Mouse (Mus musculus) intestine, embryonic 16.5 days (tissue): ENCODE results near the gene Cct3. TPM values are rescaled to one million over a fixed set of nuclear protein-coding genes. Genes with fewer than 3 reads are reported as not detected.
"Not testable (repeated sequence)": the region's sequence is repeated elsewhere in the genome, so short reads cannot be mapped to it uniquely, and the experiment has no call there.

Experiments
- ATAC-seq: fragments of 200-750 bp; cut with Nextera tagmentation; 2 replicates; pipeline ENCODE4 v1.8.0; 2017; ENCODE audit warnings: moderate TSS enrichment, moderate library complexity
- H3K27ac ChIP-seq: fragments of 300-500 bp; sonication (generic); 2 replicates; pipeline ENCODE4 v1.5.1; 2014; ENCODE audit warnings: mild to moderate bottlenecking, low read length
- H3K27me3 ChIP-seq: fragments of 300-500 bp; sonication (generic); replicated peaks from 2 replicates; pipeline ENCODE4 v1.6.1; 2014; ENCODE audit warnings: low read length, control low read depth, mixed read lengths; ENCODE audit not compliant: control insufficient read depth, insufficient read depth
- H3K36me3 ChIP-seq: fragments of 300-500 bp; sonication (generic); 2 replicates; pipeline ENCODE4 v1.6.1; 2014; ENCODE audit warnings: low read length, control low read depth; ENCODE audit not compliant: control insufficient read depth, insufficient read depth
- H3K4me1 ChIP-seq: fragments of 300-500 bp; sonication (generic); 2 replicates; pipeline ENCODE4 v1.6.1; 2014; ENCODE audit warnings: low read length, control low read depth, mixed read lengths; ENCODE audit not compliant: control insufficient read depth, insufficient read depth
- H3K4me2 ChIP-seq: fragments of 300-500 bp; sonication (generic); 2 replicates; pipeline ENCODE4 v1.6.1; 2014; ENCODE audit warnings: low read depth, low read length, control low read depth
- H3K4me3 ChIP-seq: fragments of 300-500 bp; sonication (generic); 2 replicates; pipeline ENCODE4 v1.5.1; 2014; ENCODE audit warnings: mild to moderate bottlenecking, low read length
- H3K9ac ChIP-seq: fragments of 300-500 bp; sonication (generic); 2 replicates; pipeline ENCODE4 v1.6.1; 2014; ENCODE audit warnings: low read depth, low read length
- H3K9me3 ChIP-seq: fragments of 300-500 bp; sonication (generic); 2 replicates; pipeline ENCODE4 v1.6.1; 2016; ENCODE audit warnings: low read length, control low read depth; ENCODE audit not compliant: control insufficient read depth
- WGBS: fragments of 180-500 bp; shearing (Covaris S2); extraction: QIAGEN DNeasy Blood & Tissue Kit; methylation state at CpG from one replicate; pipeline ENCODE4 v1.1.7; 2014; 5-methylcytosine and 5-hydroxymethylcytosine counted together
- polyA plus RNA-seq: library from polyadenylated mRNA; unstranded; fragments of >200 nt; fragmentation: Nextera tagmentation; extraction: Ambion mirVana; gene quantifications from 2 replicates; pipeline ENCODE4 v1.2.1, GENCODE M21; 2015

Gene Cct3
- polyA plus RNA-seq, 1 experiment from 2014 or later, result 510 TPM

- not testable (repeated sequence) for ATAC-seq, H3K27me3 ChIP-seq, H3K9ac ChIP-seq, H3K4me2 ChIP-seq, H3K27ac ChIP-seq, H3K9me3 ChIP-seq, H3K4me1 ChIP-seq, H3K4me3 ChIP-seq, H3K36me3 ChIP-seq
- WGBS, result no CpG with 5 or more reads among the region's 2 CpGs
Observed at GRCm38 (mm10) chr3:88285565-88285895, 11.4 kb upstream of the Cct3 start.

GRCm38 (mm10) chr3:88287110-88287509 lies 9.8 kb upstream of the Cct3 start, which contains the start of gene Gm38392:
Gene Gm38392, minus strand, starts transcription at chr3:88287210.
- Histone ChIP-seq H3K9ac (no peak within 1 kb of the TSS), H3K4me1 (no peaks in the 10 kb centered on the region), H3K36me3 (no peaks in the 10 kb centered on the region), H3K27ac (no peak within 1 kb of the TSS), H3K4me2 (no peak within 1 kb of the TSS), H3K9me3 (no peaks in the 10 kb centered on the region), H3K27me3 (no peaks in the 10 kb centered on the region), H3K4me3 (no peak within 1 kb of the TSS)
- no peak for ATAC-seq
- 94% methylated on average over 4 of the region's 4 CpGs for WGBS

GRCm38 (mm10) chr3:88288133-88288713 lies 8.7 kb upstream of the Cct3 start:
- H3K9ac ChIP-seq, ATAC-seq, H3K27ac ChIP-seq, H3K36me3 ChIP-seq, H3K9me3 ChIP-seq, H3K4me1 ChIP-seq, H3K4me3 ChIP-seq, H3K4me2 ChIP-seq, H3K27me3 ChIP-seq: not testable (repeated sequence)
- WGBS, result 68% methylated on average over 8 of the region's 10 CpGs

- ATAC-seq, result no peak
- no peak overlapping the region for H3K4me2 ChIP-seq
- H3K27ac ChIP-seq, result no peak overlapping the region
- H3K9ac ChIP-seq, result no peak overlapping the region
- H3K36me3 ChIP-seq, result no peaks in the 10 kb centered on the region
- no peaks in the 10 kb centered on the region for H3K27me3 ChIP-seq
- H3K9me3 ChIP-seq, result no peaks in the 10 kb centered on the region
- no peak overlapping the region for H3K4me3 ChIP-seq
- 0 out of 2 replicates have a peak, but pooled peaks cover 2% of the 10 kb centered on the region for H3K4me1 ChIP-seq
- 51% methylated on average over 4 of the region's 4 CpGs for WGBS
Observed at GRCm38 (mm10) chr3:88291970-88292369, 4.9 kb upstream of the Cct3 start.

- H3K4me1 ChIP-seq, H3K4me2 ChIP-seq, H3K27ac ChIP-seq, H3K4me3 ChIP-seq, H3K27me3 ChIP-seq, H3K36me3 ChIP-seq, ATAC-seq, H3K9me3 ChIP-seq: not testable (repeated sequence)
- whole genome bisulfite sequencing, result 50% methylated on average over 1 of the region's 1 CpGs
- H3K9ac ChIP-seq, result peak overlapping the region; percentile 46
Observed at GRCm38 (mm10) chr3:88295272-88295671, 1.6 kb upstream of the Cct3 start.

- Histone ChIP-seq H3K36me3 (0 out of 2 replicates have a peak, but pooled peaks cover 6% of the 10 kb centered on the region), H3K4me1 (peaks cover 10% of the 10 kb centered on the region), H3K4me3 (peak overlapping the region; percentile 92), H3K27ac (peak overlapping the region; percentile 92), H3K4me2 (peak overlapping the region; percentile 66), H3K9me3 (no peaks in the 10 kb centered on the region), H3K27me3 (no peaks in the 10 kb centered on the region), H3K9ac (peak overlapping the region; percentile 72)
- peak; percentile 24 for ATAC-seq
- under 1% methylated on average over 12 of the region's 12 CpGs for WGBS
Observed at GRCm38 (mm10) chr3:88296110-88296560, 781 bp upstream of the Cct3 start.

- ATAC-seq, result 0 out of 2 replicates have a peak, but pooled peaks have one; percentile 22
- peak overlapping the region; percentile 94 for H3K27ac ChIP-seq
Observed at GRCm38 (mm10) chr3:88297321-88297851, 470 bp downstream of the Cct3 start.

GRCm38 (mm10) chr3:88299172-88299571 lies 2.3 kb downstream of the Cct3 start:
- H3K4me3 ChIP-seq, result no peak overlapping the region
- H3K27ac ChIP-seq, result no peak overlapping the region
- WGBS, result 76% methylated on average over 1 of the region's 1 CpGs
- H3K4me2 ChIP-seq, result no peak overlapping the region
- ATAC-seq, result no peak
- peaks cover 10% of the 10 kb centered on the region for H3K4me1 ChIP-seq
- H3K36me3 ChIP-seq, result 0 out of 2 replicates have a peak, but pooled peaks cover 13% of the 10 kb centered on the region
- no peaks in the 10 kb centered on the region for H3K27me3 ChIP-seq
- no peaks in the 10 kb centered on the region for H3K9me3 ChIP-seq
- H3K9ac ChIP-seq, result no peak overlapping the region

More at GRCm38 (mm10) chr3:88297321-88297851, 470 bp downstream of the Cct3 start:
- H3K9ac ChIP-seq, result peak overlapping the region; percentile 90
- peak overlapping the region; percentile 92 for H3K4me3 ChIP-seq
- H3K36me3 ChIP-seq, result 0 out of 2 replicates have a peak, but pooled peaks cover 11% of the 10 kb centered on the region
- WGBS, result under 1% methylated on average over 30 of the region's 30 CpGs
- peak overlapping the region; percentile 70 for H3K4me2 ChIP-seq
- peaks cover 10% of the 10 kb centered on the region for H3K4me1 ChIP-seq
- no peaks in the 10 kb centered on the region for H3K9me3 ChIP-seq
- H3K27me3 ChIP-seq, result no peaks in the 10 kb centered on the region

GRCm38 (mm10) chr3:88324951-88325405 lies 28.1 kb downstream of the Cct3 start, which contains the start of gene Glmp:
Gene Glmp, plus strand, starts transcription at chr3:88325023.
- 0 out of 2 replicates have a peak within 1 kb of the TSS, but pooled peaks have one; percentile 29 for H3K27ac ChIP-seq
- H3K27me3 ChIP-seq, result no peaks in the 10 kb centered on the region
- 0% methylated on average over 10 of the region's 10 CpGs for WGBS
- ATAC-seq, result peak; percentile 85
- peak within 1 kb of the TSS; percentile 68 for H3K4me2 ChIP-seq
- H3K36me3 ChIP-seq, result peaks cover 15% of the 10 kb centered on the region
- H3K9me3 ChIP-seq, result no peaks in the 10 kb centered on the region
- H3K4me3 ChIP-seq, result peak within 1 kb of the TSS; percentile 59
- peaks cover 8% of the 10 kb centered on the region for H3K4me1 ChIP-seq
- peak within 1 kb of the TSS; percentile 68 for H3K9ac ChIP-seq
